17 mouse cellular contexts compared by ENCODE assay signal in genomic region chr9:78233121-78233695, GRCm38 (mm10). TPM values are rescaled to one million over a fixed set of nuclear protein-coding genes. Genes with fewer than 3 reads are reported as not detected.
"Had no signal": no experiment of that assay in that cellular context is flagged by ENCODE, and none has a peak within 500 bp of the region (broad histone marks: within the 10 kb centered on the region; RNA-seq: fewer than 3 reads in every experiment).

No protein-coding gene starts in this region.

RNA-seq across cellular contexts. Expression of gene Gsta1, which starts 2.8 kb away (rescaled TPM):
- total RNA-seq: layer of hippocampus, adult 18-20 months; layer of hippocampus, postnatal 14 days; left cerebral cortex, postnatal 14 days; left cerebral cortex, postnatal 4 days; midbrain, postnatal 0 days had no signal
- polyA plus RNA-seq: limb, embryonic 12.5 days; liver, embryonic 11.5 days; liver, postnatal 0 days; lung, embryonic 14.5 days; macrophage; midbrain, embryonic 14.5 days; midbrain, postnatal 0 days; neural tube, embryonic 13.5 days; testis, adult 2 months had no signal

RNA-seq across cellular contexts. Expression of gene Gm3776, which starts 23.7 kb away (rescaled TPM):
- total RNA-seq: layer of hippocampus, adult 18-20 months; layer of hippocampus, postnatal 14 days; left cerebral cortex, adult 8-10 months; left cerebral cortex, postnatal 14 days; left cerebral cortex, postnatal 4 days; midbrain, postnatal 0 days had no signal
- polyA plus RNA-seq: limb, embryonic 12.5 days; liver, embryonic 11.5 days; liver, embryonic 14.5 days; lung, embryonic 14.5 days; macrophage; midbrain, embryonic 14.5 days; midbrain, postnatal 0 days; neural tube, embryonic 13.5 days; spleen, adult 2 months; testis, adult 2 months had no signal

RNA-seq across cellular contexts. Expression of gene Gsta4, which starts 50.6 kb away (rescaled TPM):
- polyA plus RNA-seq: macrophage had no signal

RNA-seq across cellular contexts. Expression of gene Gm10639, which starts 56.5 kb away (rescaled TPM):
- total RNA-seq: layer of hippocampus, adult 18-20 months; left cerebral cortex, adult 8-10 months; left cerebral cortex, postnatal 14 days; left cerebral cortex, postnatal 4 days; midbrain, postnatal 0 days had no signal
- polyA plus RNA-seq: limb, embryonic 12.5 days; liver, embryonic 11.5 days; liver, embryonic 14.5 days; liver, postnatal 0 days; lung, embryonic 14.5 days; macrophage; midbrain, embryonic 14.5 days; midbrain, postnatal 0 days; neural tube, embryonic 13.5 days; small intestine, adult 2 months; spleen, adult 2 months; testis, adult 2 months had no signal
